Mouse (Mus musculus) cerebellum, adult 9-11 months (tissue): ENCODE data around the gene Hdgfl2.

ENCODE experiments used
- DNase-seq: peaks from one replicate; pipeline ENCODE4 v3.0.0; 2022

The Hdgfl2 gene

DNA sequence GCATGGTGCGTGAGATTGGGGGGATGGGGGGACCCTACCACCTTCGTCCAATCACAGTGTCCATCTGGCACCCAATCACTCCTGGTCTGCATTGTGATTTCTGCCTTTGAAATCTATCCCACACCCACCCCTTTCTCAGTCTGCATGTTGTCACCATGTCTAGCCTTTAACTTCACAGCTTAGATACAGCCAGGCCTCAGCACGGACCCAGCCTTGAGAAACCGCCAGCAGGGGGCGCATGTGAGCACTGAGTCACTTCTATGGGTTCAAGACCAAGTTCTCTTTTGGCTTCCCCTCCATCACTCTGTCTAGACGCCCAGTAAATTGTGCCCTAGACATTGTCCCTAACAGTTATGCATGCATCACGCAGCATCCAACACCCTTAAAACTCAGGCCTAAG, 52.4 kb downstream of the Hdgfl2 start:
- peak; percentile 66 for DNase-seq

DNA sequence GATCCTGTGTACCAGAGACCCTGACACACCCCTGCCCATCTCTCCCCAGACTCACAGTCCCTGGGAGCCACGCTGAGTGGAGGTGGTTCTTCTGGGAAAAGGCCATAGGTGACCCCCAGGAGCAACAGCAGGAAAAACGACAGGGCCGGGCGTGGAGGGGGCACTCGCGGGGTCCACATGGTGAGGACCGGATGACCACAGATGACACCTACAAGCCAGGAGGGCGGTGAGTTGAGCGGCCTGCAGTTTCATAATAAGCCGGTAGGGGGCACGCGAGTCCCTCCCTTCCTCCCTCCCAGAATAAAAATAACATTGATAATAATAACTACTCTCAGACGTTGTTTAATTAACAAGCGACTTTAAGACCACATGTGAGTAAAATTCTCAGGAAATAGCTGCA, 53.2 kb downstream of the Hdgfl2 start:
- DNase-seq, result peak; percentile 67

GRCm38 (mm10) chr17:56133457-56134363, 54.3 kb downstream of the Hdgfl2 start:
- peak; percentile 48 for DNase-seq

DNA sequence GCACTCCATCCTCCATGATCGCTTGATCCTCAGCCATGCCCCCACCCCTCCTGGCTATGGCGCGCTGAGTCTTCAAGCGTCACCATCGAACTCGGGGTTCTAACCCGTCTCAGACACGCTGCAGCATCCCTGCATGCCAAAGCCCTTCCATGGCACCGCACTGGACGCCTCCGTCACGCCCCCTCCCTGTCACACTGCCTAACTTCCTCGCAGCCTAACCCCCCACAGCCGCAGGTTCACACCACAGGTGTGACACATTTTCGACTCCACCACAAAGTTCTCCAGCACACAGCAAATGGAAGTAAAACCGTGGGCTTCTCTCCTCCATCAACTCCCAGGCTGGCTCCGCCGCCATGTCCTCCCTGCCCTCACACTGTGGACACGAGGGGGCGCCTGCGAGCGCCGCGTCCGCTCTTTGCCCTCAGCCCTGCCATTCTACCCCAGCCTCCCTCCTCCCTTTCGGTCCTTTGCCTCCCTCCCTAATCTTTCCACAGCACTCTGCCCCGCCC, 55.1 kb downstream of the Hdgfl2 start:
- peak; percentile 59 for DNase-seq

DNA sequence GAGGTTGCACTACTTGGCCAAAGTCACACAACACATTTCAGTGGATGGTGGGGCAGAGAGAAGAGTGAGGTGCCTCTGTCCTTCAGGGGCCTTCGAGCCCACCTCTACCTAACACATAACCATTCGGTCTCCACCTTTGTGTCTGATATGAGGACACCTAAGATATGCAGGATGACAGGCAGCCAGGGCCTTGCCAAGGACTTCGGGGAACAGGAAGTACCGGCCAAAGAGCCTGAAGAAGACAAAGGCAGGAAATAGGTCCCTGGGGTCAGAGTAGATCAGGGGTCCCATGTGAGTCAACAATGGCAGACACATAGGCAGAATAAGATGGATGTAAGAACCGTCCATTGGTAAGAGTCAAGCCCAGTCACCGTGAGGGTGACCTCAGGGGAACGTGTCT, 57.1 kb downstream of the Hdgfl2 start:
- DNase-seq, result no peak

GRCm38 (mm10) chr17:56137839-56138613, 58.6 kb downstream of the Hdgfl2 start:
- DNase-seq, result peak; percentile 56

DNA sequence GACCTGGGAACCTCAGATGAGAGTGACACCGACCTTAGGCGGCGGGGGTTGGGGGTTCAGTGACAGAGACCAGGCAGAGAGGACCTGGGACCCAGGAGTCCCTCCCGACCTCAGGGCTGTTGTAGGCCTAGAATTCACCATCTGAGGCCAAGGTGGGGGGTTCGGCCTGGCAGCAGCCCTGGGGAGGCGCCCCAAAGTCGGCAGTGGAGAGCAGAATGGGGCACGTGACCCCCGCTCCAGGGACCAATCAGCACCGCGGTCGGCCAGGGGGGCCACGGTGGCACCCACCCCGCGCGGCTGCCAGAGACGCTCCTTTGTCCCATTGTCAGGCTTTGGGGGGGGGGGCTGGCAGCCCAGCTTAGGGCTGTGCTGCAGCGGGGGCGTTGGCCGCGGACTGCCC, 59.9 kb downstream of the Hdgfl2 start:
- peak; percentile 73 for DNase-seq

- DNase-seq, result peak; percentile 81
Measured at GRCm38 (mm10) chr17:56139858-56140595, 60.6 kb downstream of the Hdgfl2 start, which contains the start of gene Sema6b. Gene Sema6b (minus strand): TSS chr17:56140343.

- DNase-seq, result peak; percentile 69
Measured at GRCm38 (mm10) chr17:56141702-56142605, 62.5 kb downstream of the Hdgfl2 start.

GRCm38 (mm10) chr17:56144546-56144945, 65.1 kb downstream of the Hdgfl2 start:
- no peak for DNase-seq

- no peak for DNase-seq
Measured at GRCm38 (mm10) chr17:56146131-56146530, 66.7 kb downstream of the Hdgfl2 start.

- no peak for DNase-seq
Measured at GRCm38 (mm10) chr17:56147420-56147819, 68.0 kb downstream of the Hdgfl2 start.

DNA sequence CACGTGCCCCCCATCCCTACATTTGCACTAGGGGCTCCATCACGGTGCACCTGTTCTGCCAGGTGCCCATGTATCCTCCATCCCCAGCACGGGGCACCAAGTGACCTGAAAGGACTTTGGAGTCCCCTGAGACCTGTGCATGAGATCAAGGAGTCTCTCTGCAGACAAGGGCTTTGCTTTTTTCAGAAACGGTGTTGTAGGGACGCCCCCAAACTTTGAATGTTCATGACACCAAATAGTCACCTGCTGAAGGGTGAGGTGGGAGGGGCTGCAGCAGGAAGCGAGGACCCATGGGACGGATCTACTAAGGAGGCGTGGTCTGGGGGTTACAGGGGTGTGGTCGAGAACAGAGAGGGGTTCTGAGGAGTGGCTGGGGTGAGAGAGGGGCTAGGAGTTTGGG, 68.8 kb downstream of the Hdgfl2 start:
- no peak for DNase-seq

- no peak for DNase-seq
Measured at GRCm38 (mm10) chr17:56148790-56149618, 69.6 kb downstream of the Hdgfl2 start.

GRCm38 (mm10) chr17:56149897-56150296, 70.5 kb downstream of the Hdgfl2 start:
- no peak for DNase-seq
